Mouse (Mus musculus) spleen, adult 2 months (tissue): ENCODE results near the gene Prox2.

ENCODE experiments used
- CTCF ChIP-seq: fragments of 200-500 bp; IDR thresholded peaks from 2 replicates; pipeline ENCODE4 v1.5.1; 2011; ENCODE audit warnings: mild to moderate bottlenecking, inconsistent platforms; ENCODE audit not compliant: insufficient read depth, insufficient read length, insufficient replicate concordance; ENCODE audit errors: extremely low read depth
- POLR2A ChIP-seq: fragments of 200-500 bp; IDR thresholded peaks from 2 replicates; pipeline ENCODE4 v1.6.1; 2011; ENCODE audit warnings: low read depth, low read length, inconsistent platforms

- TF ChIP-seq CTCF (no peak), POLR2A (no peak)
These were observed 3.4 kb upstream of the Prox2 start for GRCm38 (mm10) chr12:85113917-85114316.
